In genomic region chr3:132684231-132684928, GRCm38 (mm10) we compare ENCODE assay signal across 8 mouse cellular contexts. TPM values are rescaled to one million over a fixed set of nuclear protein-coding genes. Genes with fewer than 3 reads are reported as not detected.
DNase-seq lines count a peak whose midpoint lies in the region; ATAC-seq lines count a peak whose summit lies in the region.

Gene Aimp1, minus strand, starts transcription at chr3:132684370.

- peak within 1 kb of the TSS; percentile 89 for H3K4me3 ChIP-seq in lung, embryonic 15.5 days
- peak within 1 kb of the TSS; percentile 83 for H3K4me3 ChIP-seq in brown adipose tissue, adult 24 weeks (ENCODE audit: insufficient read depth, low read depth, low read length)
- peak within 1 kb of the TSS; percentile 91 for H3K4me3 ChIP-seq in midbrain, embryonic 15.5 days

- H3K27me3 ChIP-seq in lung, embryonic 15.5 days, result no peaks in the 10 kb centered on the region
- H3K27me3 ChIP-seq in midbrain, embryonic 15.5 days (replicated peaks), result no peaks in the 10 kb centered on the region

- peak within 1 kb of the TSS; percentile 89 for H3K27ac ChIP-seq in lung, embryonic 15.5 days
- H3K27ac ChIP-seq in brown adipose tissue, adult 24 weeks (replicated peaks; ENCODE audit: low read depth, low read length), result peak within 1 kb of the TSS; percentile 99
- H3K27ac ChIP-seq in midbrain, embryonic 15.5 days, result peak within 1 kb of the TSS; percentile 94

- no peak for ATAC-seq in lung, embryonic 15.5 days (ENCODE audit: borderline replicate concordance, extremely low read depth, low FRiP score, low TSS enrichment)
- no peak for ATAC-seq in granulocyte monocyte progenitor cell, adult 5-6 weeks (replicated peaks; ENCODE audit: poor library complexity, severe bottlenecking)
- ATAC-seq in midbrain, embryonic 15.5 days (replicated peaks), result no peak

- 2% methylated on average over 27 of the region's 27 CpGs for WGBS in lung, embryonic 15.5 days
- WGBS in midbrain, embryonic 15.5 days, result 2% methylated on average over 27 of the region's 27 CpGs

- peaks cover 7% of the 10 kb centered on the region; the same call in 1 of the 2 replicates for H3K36me3 ChIP-seq in lung, embryonic 15.5 days
- H3K36me3 ChIP-seq in midbrain, embryonic 15.5 days (replicated peaks), result 0 out of 2 replicates have a peak, but pooled peaks cover 5% of the 10 kb centered on the region

- H3K9me3 ChIP-seq in lung, embryonic 15.5 days, result no peaks in the 10 kb centered on the region
- no peaks in the 10 kb centered on the region for H3K9me3 ChIP-seq in midbrain, embryonic 15.5 days

- peak within 1 kb of the TSS; percentile 73 for H3K4me2 ChIP-seq in lung, embryonic 15.5 days
- H3K4me2 ChIP-seq in midbrain, embryonic 15.5 days, result peak within 1 kb of the TSS; percentile 56

- peak within 1 kb of the TSS; percentile 87 for H3K9ac ChIP-seq in lung, embryonic 15.5 days
- peak within 1 kb of the TSS; percentile 94 for H3K9ac ChIP-seq in midbrain, embryonic 15.5 days

- DNase-seq in lung, postnatal 36 days, result no peak
- no peak for DNase-seq in layer of hippocampus, postnatal 14 days (ENCODE audit: low spot score in 2 of 2)
- no peak for DNase-seq in right cerebral cortex, adult 2 months (ENCODE audit: low spot score in 2 of 2)
- DNase-seq in lung, adult 18-20 months, result no peak

- peaks cover 13% of the 10 kb centered on the region for H3K4me1 ChIP-seq in lung, embryonic 15.5 days
- peaks cover 5% of the 10 kb centered on the region for H3K4me1 ChIP-seq in brown adipose tissue, adult 24 weeks (ENCODE audit: control insufficient read depth, insufficient read depth, insufficient read length, low read length)
- H3K4me1 ChIP-seq in midbrain, embryonic 15.5 days, result peaks cover 20% of the 10 kb centered on the region

RNA-seq across cellular contexts. Expression of gene Aimp1, which starts in this region (rescaled TPM):
- 54.1 and 58.7 TPM in 2 replicates for polyA plus RNA-seq in lung, embryonic 15.5 days (2015; fragmentation: Nextera tagmentation; extraction: Ambion mirVana)
- 35.9 and 50.5 TPM in 2 replicates for polyA plus RNA-seq in brown adipose tissue, adult 24 weeks (2012; ENCODE audit: insufficient read depth, insufficient read length, missing spikeins)
- 95.7 and 109 TPM in 2 replicates for total RNA-seq in granulocyte monocyte progenitor cell, adult 5-6 weeks (2014; fragmentation: Nextera tagmentation)
- 133 and 140 TPM in 2 replicates for total RNA-seq in granulocyte monocyte progenitor cell, adult 5-6 weeks (2017)
- total RNA-seq in layer of hippocampus, postnatal 14 days (2021), result 10 to 100 TPM; 50.3 to 52.9 TPM
- 53.0 and 56.3 TPM in 2 replicates for polyA plus RNA-seq in midbrain, embryonic 15.5 days (2015; fragmentation: Nextera tagmentation; extraction: Ambion mirVana)
